Mouse (Mus musculus) left cerebral cortex, postnatal 14 days (tissue): ENCODE measurements around the gene Bloc1s4. TPM values are rescaled to one million over a fixed set of nuclear protein-coding genes. Genes with fewer than 3 reads are reported as not detected.
A peak's percentile ranks its signal among the peaks of the same experiment; 100 is the strongest.

Experiments
- DNase-seq, 2 experiments: peaks; one replicate each; pipeline ENCODE4 v3.0.0; 2021 to 2022; ENCODE audit warnings: low spot score in 2 of 2, mixed read lengths in 1 of 2
- intact Hi-C: fragments of 180-260 bp; cut with DNase I; formaldehyde crosslinking; loops from one replicate; pipeline ENCODE4 v1.15.1; 2025
- total RNA-seq, 2 experiments: library from RNA; stranded (reverse); gene quantifications; 2 replicates each; pipeline ENCODE4 v1.2.3; 2021

Gene Bloc1s4
- total RNA-seq, 2 experiments from 2014 or later = 17.1 to 18.8 TPM

DNA sequence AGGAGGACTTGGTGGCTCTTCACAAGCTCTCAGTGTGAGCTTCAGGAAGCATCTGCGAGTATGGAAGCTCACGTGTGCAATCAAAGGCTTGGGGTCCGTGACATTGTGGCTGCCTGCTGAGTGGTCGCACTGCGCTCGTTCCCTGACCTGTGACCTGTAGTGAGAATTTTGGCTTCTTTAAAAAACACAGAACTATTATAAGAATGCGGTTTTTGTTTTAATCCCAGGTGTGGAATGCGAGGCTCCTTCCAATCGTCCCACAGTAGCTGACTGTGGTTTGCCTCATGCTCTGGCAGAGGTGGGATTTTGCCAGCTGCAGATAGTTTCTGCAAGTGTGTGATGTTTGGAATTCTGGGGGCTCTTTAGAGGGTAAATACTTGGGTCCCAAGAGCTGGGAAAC is 25.1 kb downstream of the Bloc1s4 start:
- DNase-seq = no peak
- intact Hi-C loops = no loop called here

GRCm38 (mm10) chr5:36722415-36722856 is 26.0 kb downstream of the Bloc1s4 start:
- no peak for DNase-seq
- intact Hi-C loops = no loop called here

DNA sequence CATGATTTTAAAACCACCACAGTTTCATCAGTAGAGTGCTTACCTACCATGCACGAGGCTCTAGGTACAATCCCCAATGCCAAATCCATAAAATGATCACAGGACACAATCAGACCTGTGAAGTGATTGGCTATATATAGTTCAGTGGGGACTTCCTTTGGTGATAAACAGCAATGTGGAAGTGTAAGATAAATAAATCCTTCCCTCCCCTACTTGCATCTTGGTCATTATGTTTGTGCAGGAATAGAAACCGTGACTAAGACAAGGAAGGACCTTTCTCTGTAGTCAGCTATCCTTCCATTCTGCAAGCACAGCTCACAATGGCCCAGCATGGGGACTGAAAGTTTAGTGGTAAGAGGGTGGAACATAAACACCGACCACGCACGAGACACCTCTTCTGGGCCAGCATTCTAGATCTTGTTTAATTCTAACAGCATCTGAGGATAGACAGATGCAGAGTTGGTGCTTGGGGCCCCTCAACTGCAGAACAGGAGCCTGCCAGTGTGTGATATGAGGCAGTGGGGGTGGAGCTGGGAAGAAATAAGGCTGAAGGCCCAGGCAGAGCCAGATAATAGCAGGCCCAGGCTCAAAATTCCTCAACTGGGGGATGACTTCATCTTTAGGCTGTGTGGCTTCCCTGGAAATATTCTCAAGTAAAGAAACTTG is 27.6 kb downstream of the Bloc1s4 start:
- intact Hi-C loops = no loop called here
- no peak for DNase-seq

- DNase-seq = no peak
- intact Hi-C loops = no loop called here
Measured at GRCm38 (mm10) chr5:36720219-36720618, 28.2 kb downstream of the Bloc1s4 start.

GRCm38 (mm10) chr5:36719601-36720000 is 28.8 kb downstream of the Bloc1s4 start:
- no peak for DNase-seq
- intact Hi-C loops = no loop called here

GRCm38 (mm10) chr5:36719135-36719534 is 29.3 kb downstream of the Bloc1s4 start:
- intact Hi-C loops = no loop called here
- DNase-seq = no peak

- no peak for DNase-seq
- intact Hi-C loops = no loop called here
Measured at GRCm38 (mm10) chr5:36717889-36718288, 30.6 kb downstream of the Bloc1s4 start.

GRCm38 (mm10) chr5:36716816-36717215 is 31.6 kb downstream of the Bloc1s4 start:
- intact Hi-C loops = no loop called here
- DNase-seq = no peak

DNA sequence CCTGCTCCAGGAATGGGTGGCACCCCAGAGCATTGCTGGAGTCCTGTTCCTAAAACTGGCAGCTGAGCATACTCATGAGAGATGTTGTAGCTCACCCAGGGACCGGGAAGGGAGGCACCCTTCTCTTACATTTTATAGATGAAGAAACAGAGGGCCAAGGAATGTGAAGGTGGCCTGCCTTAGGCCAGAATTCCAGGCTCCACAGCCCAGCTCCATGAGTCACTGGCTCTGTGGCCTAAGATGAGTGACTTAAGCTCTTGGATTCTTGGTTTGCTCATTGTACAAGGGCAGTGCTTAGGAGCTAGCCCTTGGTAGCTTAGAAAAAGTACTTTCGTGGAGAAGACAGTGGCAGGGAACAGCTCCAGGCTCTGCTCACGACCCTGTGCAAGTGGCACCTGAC is 33.6 kb downstream of the Bloc1s4 start:
- intact Hi-C loops = no loop called here
- DNase-seq = no peak

DNA sequence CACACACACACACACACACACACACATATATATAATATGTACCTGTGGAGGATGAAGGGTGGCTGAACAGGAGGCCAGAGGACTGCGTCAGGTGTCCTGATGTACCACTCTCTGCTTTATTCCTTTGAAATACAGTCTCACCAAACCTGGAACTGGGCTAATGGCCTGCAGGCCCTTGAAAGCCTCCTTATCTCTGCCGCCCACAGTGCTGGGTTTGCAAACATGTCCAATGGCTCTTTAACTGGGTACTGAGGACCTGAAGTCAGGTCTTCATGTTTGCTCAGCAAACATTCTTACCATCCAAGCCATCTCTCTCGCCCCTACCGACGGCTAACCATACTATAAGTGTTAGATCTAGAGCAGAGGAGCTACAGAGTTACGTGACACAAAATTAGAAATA is 34.8 kb downstream of the Bloc1s4 start:
- DNase-seq = no peak
- intact Hi-C loops = no loop called here

GRCm38 (mm10) chr5:36712553-36713534 is 35.6 kb downstream of the Bloc1s4 start:
- intact Hi-C loops = no loop called here
- peak in 1 of 2 experiments; percentile 41 for DNase-seq

DNA sequence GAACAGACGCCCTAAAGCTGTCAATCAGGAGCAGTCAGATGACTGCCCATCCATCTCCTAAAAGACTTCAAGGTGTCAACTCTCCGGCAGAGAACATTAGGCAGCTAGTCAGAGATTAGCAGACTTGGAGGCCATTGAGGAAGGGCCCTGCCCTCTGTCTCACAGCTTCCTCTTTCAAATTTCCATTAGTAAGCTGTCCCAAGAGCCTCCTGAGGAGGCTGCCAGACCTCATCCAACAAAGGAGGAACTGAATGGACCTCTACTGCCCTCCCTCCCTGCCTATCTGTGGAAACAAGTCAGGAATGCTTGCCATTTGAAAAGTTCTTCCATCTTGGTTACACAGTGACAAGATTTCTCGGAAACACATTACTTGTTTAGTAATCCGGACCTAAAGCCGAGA is 36.6 kb downstream of the Bloc1s4 start:
- DNase-seq = no peak
- intact Hi-C loops = no loop called here

DNA sequence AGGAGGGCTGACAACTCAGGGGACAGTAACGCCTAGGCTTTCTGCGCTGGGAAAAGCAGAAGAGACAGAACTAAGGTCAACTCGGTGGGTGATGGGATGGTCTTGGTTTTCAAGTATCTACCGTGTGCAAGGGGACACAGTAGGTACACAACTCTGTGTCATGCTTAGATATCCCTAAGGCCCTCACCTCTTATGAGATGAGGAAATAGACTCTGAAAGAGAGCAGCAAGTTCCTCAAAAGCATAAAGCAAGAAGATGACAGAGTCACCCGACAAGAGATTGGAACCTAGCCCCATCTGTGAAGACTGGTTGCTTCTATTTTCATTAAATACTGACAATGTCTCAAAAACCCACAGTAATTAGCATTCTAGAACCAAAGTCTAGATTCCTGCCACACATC is 42.7 kb downstream of the Bloc1s4 start:
- no peak for DNase-seq
- intact Hi-C loops = no loop called here

GRCm38 (mm10) chr5:36705390-36705789 is 43.1 kb downstream of the Bloc1s4 start:
- DNase-seq = no peak
- intact Hi-C loops = no loop called here

- no peak for DNase-seq
- intact Hi-C loops = no loop called here
Measured at GRCm38 (mm10) chr5:36704684-36705083, 43.8 kb downstream of the Bloc1s4 start.

DNA sequence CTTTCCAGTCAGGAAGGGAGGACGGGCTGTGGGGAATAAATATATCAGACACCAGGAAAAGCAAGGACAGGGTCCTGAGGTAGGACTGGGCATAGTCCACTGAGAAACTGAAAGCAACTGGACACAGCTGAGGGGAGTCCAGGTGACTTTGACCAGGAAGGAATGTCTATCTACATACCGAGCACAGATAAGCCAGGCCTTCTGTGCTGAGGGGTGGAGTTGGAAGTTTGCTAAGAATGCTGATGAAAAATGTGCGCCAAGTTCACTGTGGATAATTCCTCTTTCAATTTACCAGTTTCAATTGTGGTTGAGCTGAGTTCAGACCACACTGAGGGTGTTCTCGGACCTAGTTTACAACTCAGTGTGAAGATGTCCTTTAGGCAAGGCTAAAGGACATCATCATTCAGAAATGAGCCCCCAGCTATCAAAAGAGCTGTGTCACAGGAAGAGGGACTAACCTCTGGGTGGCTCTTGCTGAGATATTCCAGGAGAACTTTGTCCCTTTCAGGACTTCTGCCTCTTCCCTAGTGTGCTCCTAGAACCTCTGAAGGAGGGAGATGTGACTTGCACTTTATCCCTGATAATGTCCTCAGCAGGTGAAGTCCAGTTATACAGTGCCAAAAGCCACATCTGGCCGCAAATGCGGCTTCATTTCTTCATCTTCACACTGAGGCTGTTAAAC is 47.4 kb downstream of the Bloc1s4 start:
- no peak for DNase-seq

GRCm38 (mm10) chr5:36698689-36699088 is 49.8 kb downstream of the Bloc1s4 start:
- DNase-seq = no peak
- intact Hi-C loops = loop anchor here (5.0 kb wide), 1 partner anchor 44 kb away; no protein-coding TSS in a partner anchor

More for the DNA sequence above, 47.4 kb downstream of the Bloc1s4 start:
- intact Hi-C loops = no loop called here

GRCm38 (mm10) chr5:36698067-36698670 is 50.3 kb downstream of the Bloc1s4 start:
- intact Hi-C loops = loop anchor here (5.0 kb wide), 1 partner anchor 44 kb away; no protein-coding TSS in a partner anchor
- DNase-seq = no peak
